Mouse (Mus musculus) kidney, postnatal 10 days (tissue): ENCODE results near the gene Myo1h.

ENCODE experiments used
- DNase-seq: peaks from one replicate; pipeline ENCODE4 v3.0.0; 2021; ENCODE audit warnings: mixed read lengths

Myo1h gene

DNA sequence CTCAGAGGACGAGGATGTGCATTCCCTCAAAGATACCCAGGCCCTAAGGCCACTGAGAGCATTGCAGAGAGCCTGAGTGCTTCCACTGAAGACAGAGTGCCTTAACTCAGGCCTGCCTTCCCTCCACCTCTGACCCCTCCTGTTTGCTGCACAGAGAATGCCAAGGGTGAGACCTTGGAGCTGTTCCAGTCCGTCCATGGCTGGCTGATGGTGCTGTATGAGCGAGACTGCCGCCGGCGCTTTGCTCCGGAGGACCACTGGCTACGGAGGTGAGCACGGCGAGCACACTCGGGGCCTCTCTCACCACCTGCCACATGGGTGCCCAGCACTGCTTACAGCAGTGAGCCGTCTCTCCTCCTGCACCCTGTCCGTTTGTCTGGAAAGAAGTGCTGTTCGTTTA lies 117.6 kb downstream of the Myo1h start:
- no peak for DNase-seq

DNA sequence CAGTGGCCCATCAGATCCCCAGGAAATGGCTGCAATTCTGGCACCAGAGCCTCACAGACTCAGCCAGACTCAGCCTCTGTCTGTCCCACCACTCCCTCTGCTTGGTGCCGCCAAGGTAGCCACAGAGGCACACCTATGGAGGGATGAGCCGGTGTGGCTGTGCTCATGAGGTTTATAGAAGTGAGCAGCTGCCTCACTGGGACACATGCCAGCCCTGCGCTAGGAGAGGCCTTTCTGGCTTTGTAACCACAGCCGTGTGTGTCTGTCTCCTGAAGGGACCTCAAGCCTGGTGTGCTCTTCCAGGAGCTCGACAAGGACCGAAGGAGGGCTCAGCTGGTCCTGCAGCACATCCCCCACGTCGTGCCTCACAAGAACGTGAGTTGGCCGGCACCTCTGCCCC lies 118.3 kb downstream of the Myo1h start:
- no peak for DNase-seq

- DNase-seq = no peak
These were observed 118.8 kb downstream of the Myo1h start for GRCm38 (mm10) chr5:114407810-114408209.

- DNase-seq = no peak
These were observed 119.9 kb downstream of the Myo1h start for GRCm38 (mm10) chr5:114408846-114409245.

- DNase-seq = no peak
These were observed 121.5 kb downstream of the Myo1h start for GRCm38 (mm10) chr5:114410429-114410828.

DNA sequence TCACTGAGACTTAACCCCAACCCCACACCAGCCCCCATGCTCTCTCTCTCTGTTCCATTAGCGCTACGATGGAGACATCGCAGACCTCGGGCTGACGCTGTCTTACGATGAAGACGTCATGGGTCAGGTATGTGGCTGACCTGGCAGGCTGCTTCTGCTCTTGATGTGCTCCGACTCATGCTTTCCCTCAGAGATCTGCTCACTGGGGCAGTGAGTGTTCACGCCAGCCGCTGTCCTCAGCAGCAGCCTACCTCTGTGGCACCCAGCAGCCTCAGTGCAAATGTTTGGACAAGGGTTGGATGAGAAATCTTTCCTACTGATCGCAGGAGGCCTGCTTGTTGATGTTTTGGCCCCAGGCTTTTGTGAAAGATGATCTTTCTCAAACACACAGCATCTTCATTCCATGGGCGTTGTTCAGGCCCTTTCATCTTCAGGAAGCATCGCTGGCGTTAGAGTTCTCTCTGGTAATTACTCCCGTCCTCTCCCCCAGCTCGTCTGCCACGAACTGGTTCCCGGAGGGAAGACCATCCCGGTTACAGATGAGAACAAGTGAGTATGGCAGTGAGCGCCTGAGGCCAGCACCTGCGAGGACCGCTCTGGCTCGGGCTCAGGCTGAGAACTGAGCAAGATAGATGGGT lies 123.5 kb downstream of the Myo1h start:
- no peak for DNase-seq

GRCm38 (mm10) chr5:114413067-114413735 lies 124.2 kb downstream of the Myo1h start:
- peak; percentile 49 for DNase-seq
